Mouse (Mus musculus) liver, adult (tissue): ENCODE results near the gene Wwtr1.

ENCODE experiments used
- GATA4 ChIP-seq: IDR thresholded peaks from 2 replicates; pipeline ENCODE4 v1.6.1; 2014; ENCODE audit warnings: mild to moderate bottlenecking, low read length; ENCODE audit not compliant: insufficient replicate concordance

Gene Wwtr1

DNA sequence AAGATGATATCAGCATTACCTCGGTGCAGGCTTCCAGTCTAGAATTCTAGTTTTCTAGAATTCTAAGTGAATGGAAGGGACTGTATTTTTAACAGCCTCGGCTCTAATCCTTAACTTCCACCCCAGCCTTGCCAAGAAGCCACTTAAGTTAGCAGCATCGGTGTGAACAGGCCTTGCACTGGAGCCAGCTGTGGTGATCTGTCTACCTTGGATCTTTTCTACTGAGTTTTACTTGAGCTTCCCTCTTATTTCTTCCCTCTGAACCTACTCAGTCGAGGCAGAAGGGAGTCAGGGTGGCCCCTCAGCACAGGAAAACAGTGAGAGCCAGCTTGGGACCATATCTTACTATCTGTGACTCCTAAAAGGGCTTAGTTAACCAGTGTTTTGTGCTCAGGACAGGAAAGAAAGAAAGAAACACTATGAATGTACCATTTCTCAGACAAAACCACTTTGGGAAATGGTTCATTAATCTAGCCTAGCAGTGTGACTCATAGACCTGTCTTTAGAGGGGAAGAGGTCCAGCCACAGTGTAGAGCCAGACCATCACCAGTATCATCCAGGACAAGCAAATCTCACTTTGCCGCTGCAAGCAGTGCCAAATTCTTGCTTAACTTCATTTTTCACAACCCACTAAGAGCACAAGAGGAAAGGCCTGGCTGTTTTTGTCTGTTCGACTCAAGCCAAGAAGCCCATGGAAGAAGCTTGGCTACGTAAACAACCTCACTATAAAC lies 65.6 kb downstream of the Wwtr1 start:
- no peak for TF ChIP-seq GATA4

DNA sequence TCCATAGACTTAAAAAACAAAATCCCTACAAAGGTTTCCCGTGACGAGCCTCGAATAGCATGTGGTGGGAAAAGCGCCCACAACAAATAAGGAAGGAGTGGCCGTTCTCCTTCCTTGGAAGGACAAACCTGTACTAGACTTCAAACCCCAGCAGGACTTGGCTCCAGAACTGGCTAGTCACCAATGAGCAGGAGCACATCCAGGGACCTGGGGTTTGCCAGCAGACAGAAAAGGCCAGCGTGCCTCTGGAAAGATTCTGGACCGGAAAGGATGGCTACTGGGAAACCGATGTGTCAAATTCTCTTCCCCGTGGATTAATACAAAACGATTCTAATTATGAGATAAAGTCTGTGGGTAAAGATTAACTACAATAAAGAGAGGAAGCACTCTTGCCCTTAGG lies 69.7 kb downstream of the Wwtr1 start:
- no peak; the same call in 1 of the 2 replicates for TF ChIP-seq GATA4

DNA sequence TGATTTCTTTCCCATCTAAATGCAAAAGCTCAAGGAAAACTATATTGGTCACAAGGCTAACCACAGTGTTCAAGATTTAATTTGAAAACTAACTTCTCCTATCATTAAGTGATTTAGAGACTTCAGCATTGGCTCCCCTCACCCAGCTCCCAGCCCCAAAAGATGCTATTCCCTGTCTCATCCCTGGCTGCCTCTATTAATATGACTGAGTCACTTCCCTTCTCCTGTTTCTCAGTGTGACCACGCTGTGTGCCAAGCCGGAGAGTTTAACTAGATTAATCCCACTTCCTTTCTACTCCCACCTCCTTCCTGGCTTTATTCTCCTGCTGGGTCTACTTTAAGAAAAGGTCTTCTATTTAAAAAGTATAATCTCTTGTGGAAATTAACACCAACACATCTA lies 71.0 kb downstream of the Wwtr1 start:
- TF ChIP-seq GATA4: no peak

DNA sequence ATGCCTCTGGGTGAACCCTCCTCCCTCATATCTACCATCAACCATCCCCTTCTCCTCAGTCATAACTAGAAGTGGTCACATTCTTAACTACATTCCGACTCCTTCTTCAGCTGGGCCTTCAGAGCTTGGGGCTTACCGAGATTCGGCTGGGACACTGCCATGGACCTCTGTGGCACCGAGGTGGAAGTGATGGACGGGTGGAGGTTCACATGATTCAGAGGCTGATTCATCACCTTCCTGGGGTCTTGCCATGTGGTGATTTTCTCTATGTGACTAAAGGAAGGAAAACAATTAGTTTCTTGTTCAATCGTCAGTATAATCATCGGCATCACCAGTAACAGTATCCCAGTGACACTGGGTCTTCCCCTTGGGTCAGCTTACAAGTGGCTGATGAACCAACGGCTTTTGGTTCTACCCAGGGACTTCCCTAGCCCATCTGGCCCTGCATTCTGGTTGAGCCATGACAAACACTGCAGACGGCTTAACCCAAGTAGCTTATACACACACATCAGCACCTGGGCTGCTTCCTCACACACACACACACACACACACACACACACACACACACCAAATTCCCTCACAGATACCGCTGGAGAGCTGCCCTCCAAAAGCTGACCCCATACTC lies 74.0 kb downstream of the Wwtr1 start:
- no peak for TF ChIP-seq GATA4

DNA sequence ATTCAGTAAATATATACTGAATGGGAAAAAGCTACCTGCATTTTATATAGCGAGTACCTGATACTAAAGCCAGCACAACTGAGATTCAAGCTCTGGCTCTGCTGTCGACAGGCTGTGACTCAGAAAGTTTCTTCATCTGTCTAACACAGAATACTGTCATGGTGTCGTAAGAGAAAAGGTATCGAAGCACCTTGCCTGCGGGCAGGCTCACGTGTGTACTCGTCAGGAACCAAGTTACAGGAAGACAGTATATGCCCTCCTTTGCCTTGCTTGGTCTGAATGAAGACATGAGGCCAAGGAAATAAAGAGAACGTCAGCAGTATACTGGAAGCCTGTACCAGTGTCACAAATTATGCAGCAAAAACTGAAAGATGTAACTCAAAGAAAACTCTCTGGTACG lies 74.9 kb downstream of the Wwtr1 start:
- TF ChIP-seq GATA4: no peak

DNA sequence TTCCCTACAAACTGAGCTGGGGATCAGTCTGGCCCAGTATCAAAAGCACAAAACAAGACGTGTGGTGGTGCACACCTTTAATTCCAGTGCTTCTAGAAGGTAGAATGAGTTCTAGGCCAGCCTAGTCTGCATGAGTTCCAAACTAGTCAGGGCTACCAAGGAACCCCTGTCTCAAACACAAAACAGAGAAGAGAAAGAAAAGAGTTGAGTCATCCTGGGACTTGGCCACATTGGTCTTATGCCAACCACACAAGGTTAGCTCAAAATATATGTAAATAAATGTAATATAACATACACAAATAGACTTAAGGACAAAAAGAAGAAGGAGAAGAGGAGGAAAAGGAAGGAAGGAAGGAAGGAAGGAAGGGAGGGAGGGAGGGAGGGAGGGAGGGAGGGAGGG lies 77.9 kb downstream of the Wwtr1 start:
- TF ChIP-seq GATA4: no peak

DNA sequence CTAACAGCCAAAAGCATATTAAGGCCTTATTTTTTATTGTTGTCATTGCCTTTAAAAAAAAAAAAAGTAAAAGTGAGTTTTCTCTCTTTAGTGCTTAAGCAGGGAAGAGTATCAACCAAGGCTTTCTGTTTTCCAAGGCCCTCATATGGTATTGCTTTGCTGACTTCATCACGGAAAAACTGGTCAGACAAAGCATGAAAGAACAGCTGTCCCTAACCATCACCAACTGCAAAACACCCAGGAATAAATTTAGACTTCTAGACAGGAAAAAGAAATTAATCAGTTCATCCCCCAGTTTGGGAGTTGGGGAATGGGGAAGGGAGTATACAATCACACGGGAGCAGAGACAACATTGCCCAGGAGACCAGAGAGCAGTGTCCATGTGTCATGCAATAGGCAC lies 79.3 kb downstream of the Wwtr1 start:
- TF ChIP-seq GATA4: no peak

DNA sequence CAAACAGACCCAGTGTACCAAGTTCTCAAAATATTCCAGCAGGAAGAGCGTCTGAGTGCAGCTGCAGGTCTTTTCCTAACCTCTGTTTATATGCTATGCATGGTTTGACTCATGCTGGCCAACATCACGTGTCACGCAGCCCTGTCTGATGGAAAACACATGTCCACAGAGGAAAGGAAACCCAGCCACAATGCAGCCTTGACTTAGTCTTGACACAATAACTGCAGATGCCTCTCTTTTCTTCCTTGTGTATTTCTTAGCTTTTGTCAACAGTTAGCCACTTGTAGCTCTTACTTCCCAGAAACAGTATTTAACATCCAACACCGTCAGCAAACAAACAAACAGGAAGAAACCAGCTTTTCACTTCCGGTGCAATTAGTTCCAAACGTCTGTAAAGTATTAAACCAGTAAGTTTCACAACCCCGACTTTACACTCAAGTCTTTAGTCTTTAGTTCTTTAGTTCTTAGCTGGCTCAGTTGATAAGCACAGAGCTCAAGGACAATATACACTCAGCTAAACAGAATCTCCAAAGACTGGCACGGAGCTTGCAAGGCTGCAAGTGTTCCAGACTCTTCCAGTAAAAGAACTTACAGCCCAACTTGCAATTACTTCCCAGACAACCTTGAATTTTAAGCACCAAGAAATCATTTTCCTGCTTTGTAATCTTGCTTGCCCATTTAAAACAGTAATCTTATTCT lies 88.1 kb downstream of the Wwtr1 start:
- no peak for TF ChIP-seq GATA4

DNA sequence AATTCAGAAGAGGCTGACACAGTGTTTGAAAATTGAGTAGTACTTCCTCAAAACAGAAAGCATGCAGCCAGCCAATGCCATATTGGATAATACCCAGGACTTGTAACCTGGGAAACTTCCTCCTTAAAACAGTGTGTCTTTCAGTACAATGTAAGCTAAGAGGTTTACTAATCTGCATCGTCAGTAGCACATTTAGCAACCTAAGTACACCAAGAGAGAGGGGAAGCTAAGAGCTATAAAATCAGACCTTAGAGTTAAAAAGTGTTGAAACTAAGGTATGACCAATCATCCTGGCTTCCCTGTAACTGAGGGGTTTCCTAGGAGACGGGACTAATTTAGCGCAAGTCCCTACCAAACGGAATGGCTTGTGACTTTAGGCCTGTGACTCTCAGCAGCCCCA lies 89.6 kb downstream of the Wwtr1 start:
- TF ChIP-seq GATA4: no peak

DNA sequence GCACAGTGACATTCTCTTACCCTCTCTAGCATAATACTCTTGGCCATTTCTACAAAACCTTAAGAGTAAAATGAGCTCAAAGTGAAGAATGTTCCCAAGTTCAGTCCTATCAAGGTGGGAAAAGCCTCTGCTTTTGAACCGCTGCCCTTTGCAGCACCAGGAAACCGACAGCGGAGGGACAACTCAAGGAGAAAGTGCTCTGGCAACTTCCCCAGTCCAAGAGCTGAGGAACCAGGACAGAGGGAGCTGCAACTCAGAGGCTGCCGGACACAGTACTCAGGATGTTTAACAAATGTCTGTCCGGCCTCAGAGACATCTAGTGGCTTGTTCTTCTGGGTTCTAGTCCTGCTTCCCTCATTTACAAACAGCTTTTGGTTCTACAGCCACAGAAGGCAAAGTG lies 93.7 kb downstream of the Wwtr1 start:
- TF ChIP-seq GATA4: no peak

DNA sequence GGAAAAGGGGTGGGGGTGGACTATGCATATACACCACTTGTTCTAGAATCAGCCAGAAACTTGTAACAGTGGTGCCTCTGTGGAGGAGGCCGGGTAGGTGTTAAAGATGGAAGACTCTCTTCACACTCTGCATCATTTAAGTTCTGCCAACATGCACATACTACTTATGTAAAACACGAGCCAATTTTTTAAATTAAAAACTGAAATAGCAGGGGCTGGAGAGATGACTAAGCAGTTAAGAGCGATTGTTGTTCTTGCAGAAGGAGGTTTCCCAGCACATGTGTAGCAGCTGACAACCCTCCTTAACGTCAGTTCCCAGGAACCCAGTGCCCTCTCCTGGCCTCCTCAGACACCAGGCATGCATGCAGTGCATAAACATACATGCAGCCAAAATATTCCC lies 95.1 kb downstream of the Wwtr1 start:
- TF ChIP-seq GATA4: no peak

DNA sequence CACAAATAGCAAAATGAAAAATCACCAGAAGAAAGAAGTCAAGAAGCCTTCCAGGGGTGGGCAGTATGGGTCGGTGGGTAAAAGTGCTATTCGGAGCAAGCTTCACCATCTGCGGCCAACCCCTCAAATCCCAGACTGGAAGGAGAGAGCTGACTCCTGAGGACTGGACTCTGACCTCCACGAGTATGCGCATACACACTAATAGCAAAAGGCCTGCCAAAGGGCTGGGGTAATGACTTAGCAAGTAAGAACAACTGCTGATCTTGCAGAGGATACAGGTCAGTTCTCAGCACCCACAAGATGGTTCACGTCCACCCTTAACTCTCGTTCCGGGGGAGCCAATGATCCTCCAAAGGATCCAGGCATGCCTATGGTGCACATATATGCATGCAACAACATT lies 101.3 kb downstream of the Wwtr1 start:
- no peak for TF ChIP-seq GATA4

DNA sequence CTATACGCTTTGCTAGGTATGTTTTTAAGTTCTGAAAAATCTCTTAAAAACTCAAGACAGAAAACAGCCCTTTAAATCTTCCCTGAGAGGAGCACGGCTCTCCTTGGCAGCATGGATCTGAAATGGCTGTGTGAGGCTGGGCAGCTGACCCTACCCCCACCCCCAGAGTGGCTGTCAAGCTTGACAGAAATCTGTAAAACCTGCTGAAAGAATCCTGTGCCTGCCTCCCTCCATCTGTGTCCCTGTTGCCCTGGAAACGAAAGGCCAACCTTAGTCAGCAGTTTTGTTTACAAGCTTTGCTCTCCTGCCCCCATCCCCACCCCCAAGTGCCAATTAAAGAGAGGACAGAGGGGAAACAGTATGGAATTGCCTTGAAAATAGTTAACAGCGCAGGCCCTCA lies 103.3 kb downstream of the Wwtr1 start:
- TF ChIP-seq GATA4: no peak

DNA sequence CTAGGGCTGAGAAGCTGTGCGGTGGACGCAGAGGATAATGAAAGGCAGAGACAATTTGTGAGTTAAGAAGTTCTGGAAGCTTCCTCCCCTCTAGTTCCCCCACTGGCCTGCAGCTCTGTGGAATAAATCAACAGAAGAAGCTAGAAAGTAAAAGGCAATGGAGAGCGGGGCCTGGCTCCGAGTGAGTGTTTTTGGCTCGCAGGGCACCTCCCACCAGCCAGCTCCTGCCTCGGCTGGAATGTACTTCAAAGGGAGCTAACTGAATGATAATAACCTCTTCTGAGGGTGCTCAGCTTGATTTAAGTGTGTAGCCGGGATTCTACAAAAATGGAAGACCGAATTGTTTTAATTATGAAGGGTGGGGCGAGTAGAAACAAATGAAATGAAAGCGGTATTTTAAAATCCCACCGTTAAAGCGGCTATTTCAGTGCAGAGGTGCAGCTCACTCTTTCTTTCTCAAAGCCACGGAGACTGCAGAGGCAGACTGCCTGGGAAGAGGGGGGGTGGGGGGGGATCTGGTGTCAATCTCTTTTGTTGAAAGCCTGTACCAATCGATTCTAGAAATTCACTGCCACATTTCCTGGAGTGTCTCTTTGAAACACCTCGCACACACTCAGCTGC lies 104.6 kb downstream of the Wwtr1 start:
- TF ChIP-seq GATA4: no peak

DNA sequence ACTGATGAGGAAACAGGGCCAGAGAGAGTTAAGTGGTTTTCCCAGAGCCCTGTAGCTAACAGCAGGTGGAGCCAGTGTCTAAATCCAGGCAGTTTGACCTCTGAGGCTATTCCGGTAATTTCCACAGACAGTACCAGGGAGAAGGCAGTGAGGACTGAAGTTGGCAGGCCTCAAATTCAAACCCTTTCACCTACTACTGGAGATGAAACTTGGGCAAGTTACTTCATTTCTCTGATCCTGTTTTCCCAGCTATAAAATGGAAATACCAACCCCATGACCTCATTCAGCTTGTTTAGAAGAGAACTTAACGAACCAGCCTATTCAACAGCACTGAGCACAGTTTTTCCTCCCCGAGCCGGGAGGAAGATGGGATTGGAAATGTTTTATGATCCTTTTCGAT lies 105.4 kb downstream of the Wwtr1 start:
- no peak for TF ChIP-seq GATA4

DNA sequence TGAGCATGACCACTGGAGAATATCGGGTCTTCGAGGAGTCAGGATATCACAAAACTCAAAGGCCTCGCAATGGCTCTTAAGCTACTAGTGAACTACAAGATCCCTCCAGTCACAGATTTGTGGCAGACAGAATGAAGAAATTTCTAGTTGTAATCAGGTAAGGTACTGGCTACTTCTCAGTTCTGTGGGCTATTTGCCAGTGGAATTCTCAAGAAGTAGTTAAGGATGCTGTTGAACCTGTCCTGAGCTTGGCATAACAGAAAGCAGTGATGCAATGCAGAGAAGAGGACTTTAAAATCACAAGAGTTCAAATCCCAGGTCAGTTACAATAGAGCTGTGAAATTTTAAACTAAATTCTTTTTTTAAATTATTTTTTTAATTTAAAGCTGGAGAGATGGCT lies 106.4 kb downstream of the Wwtr1 start:
- no peak for TF ChIP-seq GATA4
